Mouse (Mus musculus): ENCODE data around the gene Arpc5. TPM values are rescaled to one million over a fixed set of nuclear protein-coding genes. Genes with fewer than 3 reads are reported as not detected.

Arpc5 gene
- total RNA-seq (2021): 10 to 100 TPM in 1 of 2 experiments, 1 to 10 TPM in 1; 9.4 to 11.5 TPM
- long read RNA-seq, experiment 1, transcript Arpc5-201 (4 exons, 1,914 nt): major isoform, 25 of 27 reads
- long read RNA-seq, experiment 1, partial matches to known transcripts: 0 of 27 reads
- long read RNA-seq, experiment 1, other reads (novel, unspliced or antisense): 1 of 27 reads
- long read RNA-seq, experiment 2, transcript Arpc5-201 (4 exons, 1,914 nt): major isoform, 19 of 21 reads
- long read RNA-seq, experiment 2, partial matches to known transcripts: 0 of 21 reads
- long read RNA-seq, experiment 2, other reads (novel, unspliced or antisense): 2 of 21 reads

GRCm38 (mm10) chr1:152766032-152766772 lies at the start of gene Arpc5, which contains the start of gene Rgl1:
Arpc5 (plus strand) TSS chr1:152766542.
Rgl1 (minus strand) TSS chr1:152766351.
- DNase-seq: peak; percentile 99
- peak within 1 kb of the TSS; percentile 94 for H3K27ac ChIP-seq
- intact Hi-C loops (cut with DNase I): loop anchor here (5.0 kb wide), 1 partner anchor 136 kb away; the partner anchor contains the start of gene Smg7
- TF ChIP-seq CTCF (IDR thresholded peaks at IDR 0.05): no peak
- H3K4me3 ChIP-seq: peak within 1 kb of the TSS; percentile 80

GRCm38 (mm10) chr1:152717329-152717728 lies 49.0 kb upstream of the Arpc5 start:
- H3K27ac ChIP-seq: 0 out of 2 replicates have a peak overlapping the region, but pooled peaks have one; percentile 58
- no peak for DNase-seq
- no peak overlapping the region for H3K4me3 ChIP-seq
- intact Hi-C loops (cut with DNase I): no loop called here
- no peak for TF ChIP-seq CTCF (IDR thresholded peaks at IDR 0.05)

GRCm38 (mm10) chr1:152718200-152718599 lies 48.1 kb upstream of the Arpc5 start:
- no peak for TF ChIP-seq CTCF (IDR thresholded peaks at IDR 0.05)
- intact Hi-C loops (cut with DNase I): no loop called here
- peak overlapping the region; percentile 58 for H3K27ac ChIP-seq

GRCm38 (mm10) chr1:152720969-152721368 lies 45.4 kb upstream of the Arpc5 start:
- TF ChIP-seq CTCF (IDR thresholded peaks at IDR 0.05): no peak
- DNase-seq: no peak
- Histone ChIP-seq H3K4me3 (no peak overlapping the region), H3K27ac (no peak overlapping the region)
- intact Hi-C loops (cut with DNase I): no loop called here

More at GRCm38 (mm10) chr1:152718200-152718599, 48.1 kb upstream of the Arpc5 start:
- peak; percentile 31 for DNase-seq
- H3K4me3 ChIP-seq: no peak overlapping the region; the same call in 1 of the 2 replicates

- DNase-seq: no peak
- Histone ChIP-seq H3K4me3 (no peak overlapping the region), H3K27ac (no peak overlapping the region)
- intact Hi-C loops (cut with DNase I): no loop called here
- no peak for TF ChIP-seq CTCF (IDR thresholded peaks at IDR 0.05)
Observed at GRCm38 (mm10) chr1:152721535-152722198, 44.7 kb upstream of the Arpc5 start.

- no peak for DNase-seq
- H3K27ac ChIP-seq: no peak overlapping the region
- TF ChIP-seq CTCF (IDR thresholded peaks at IDR 0.05): peak; percentile 67
- H3K4me3 ChIP-seq: no peak overlapping the region
- intact Hi-C loops (cut with DNase I): no loop called here
Observed at GRCm38 (mm10) chr1:152724286-152724685, 42.1 kb upstream of the Arpc5 start.

- no peak for DNase-seq
- intact Hi-C loops (cut with DNase I): no loop called here
- Histone ChIP-seq H3K4me3 (no peak overlapping the region), H3K27ac (no peak overlapping the region)
- no peak for TF ChIP-seq CTCF (IDR thresholded peaks at IDR 0.05)
Observed at GRCm38 (mm10) chr1:152726095-152726494, 40.2 kb upstream of the Arpc5 start.

- TF ChIP-seq CTCF (IDR thresholded peaks at IDR 0.05): no peak
- Histone ChIP-seq H3K4me3 (no peak overlapping the region), H3K27ac (no peak overlapping the region)
- intact Hi-C loops (cut with DNase I): no loop called here
- DNase-seq: no peak
Observed at GRCm38 (mm10) chr1:152727604-152728236, 38.6 kb upstream of the Arpc5 start.

GRCm38 (mm10) chr1:152738793-152739192 lies 27.5 kb upstream of the Arpc5 start:
- TF ChIP-seq CTCF (IDR thresholded peaks at IDR 0.05): no peak
- intact Hi-C loops (cut with DNase I): no loop called here
- DNase-seq: no peak
- Histone ChIP-seq H3K4me3 (no peak overlapping the region), H3K27ac (no peak overlapping the region)

- no peak overlapping the region for H3K4me3 ChIP-seq
- no peak for TF ChIP-seq CTCF (IDR thresholded peaks at IDR 0.05)
- DNase-seq: no peak
- intact Hi-C loops (cut with DNase I): no loop called here
- H3K27ac ChIP-seq: no peak overlapping the region
Observed at GRCm38 (mm10) chr1:152739374-152739773, 27.0 kb upstream of the Arpc5 start.

- no peak overlapping the region for H3K27ac ChIP-seq
- no peak for TF ChIP-seq CTCF (IDR thresholded peaks at IDR 0.05)
- no peak overlapping the region for H3K4me3 ChIP-seq
- no peak for DNase-seq
- intact Hi-C loops (cut with DNase I): no loop called here
Observed at GRCm38 (mm10) chr1:152743095-152743826, 23.1 kb upstream of the Arpc5 start.

GRCm38 (mm10) chr1:152746426-152746825 lies 19.9 kb upstream of the Arpc5 start:
- H3K27ac ChIP-seq: no peak overlapping the region
- no peak overlapping the region for H3K4me3 ChIP-seq
- intact Hi-C loops (cut with DNase I): loop anchor here (1.0 to 5.0 kb wide), 3 partner anchors 69 to 221 kb away; no protein-coding TSS in a partner anchor
- DNase-seq: peak; percentile 82
- TF ChIP-seq CTCF (IDR thresholded peaks at IDR 0.05): peak; percentile 84

All from gastrocnemius, adult 2 months (tissue).